Mouse (Mus musculus) lung, postnatal 0 days (tissue): ENCODE data around the gene Creb3l1.

Experiments used
- CTCF ChIP-seq: IDR thresholded peaks from 2 replicates; pipeline ENCODE4 v1.5.1; 2016; ENCODE audit warnings: antibody characterized with exemption, mild to moderate bottlenecking
- EP300 ChIP-seq: IDR thresholded peaks from 2 replicates; pipeline ENCODE4 v1.6.1; 2016; ENCODE audit warnings: antibody characterized with exemption, mild to moderate bottlenecking, control low read depth

DNA sequence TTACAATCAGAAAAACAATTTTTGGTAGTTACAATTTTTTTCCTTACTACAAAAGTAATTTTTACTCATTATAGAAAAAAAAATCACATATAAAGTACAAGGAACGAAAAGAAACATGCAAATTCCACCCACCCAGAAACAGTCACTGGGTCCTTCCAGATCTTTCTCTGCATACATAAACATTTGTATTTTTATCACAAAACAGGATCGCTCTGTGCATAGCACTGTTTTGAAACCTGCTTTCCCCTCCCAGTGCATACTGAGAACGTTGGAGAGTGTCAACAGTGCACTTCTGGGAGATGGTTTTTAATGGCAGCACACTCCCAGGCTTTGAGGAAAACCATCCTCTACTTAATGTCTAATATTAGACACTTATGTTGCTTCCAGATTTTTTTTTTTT lies 43.3 kb upstream of the Creb3l1 start:
- no peak for TF ChIP-seq CTCF
- TF ChIP-seq EP300, result no peak
